Mouse (Mus musculus): ENCODE results near the gene Cisd3. TPM values are rescaled to one million over a fixed set of nuclear protein-coding genes. Genes with fewer than 3 reads are reported as not detected.

Gene Cisd3
- polyA plus RNA-seq, 1 experiment from 2014 or later = 120 TPM

- Histone ChIP-seq H3K9me3 (ENCODE audit: control insufficient read depth, low read length) (no peaks in the 10 kb centered on the region), H3K36me3 (ENCODE audit: control insufficient read depth, insufficient read depth, low read length) (peaks cover 23% of the 10 kb centered on the region), H3K27ac (ENCODE audit: low read length) (no peak overlapping the region), H3K27me3 (replicated peaks; ENCODE audit: control insufficient read depth, insufficient read depth, low read length) (no peaks in the 10 kb centered on the region), H3K4me2 (ENCODE audit: low read depth, low read length) (no peak overlapping the region), H3K9ac (ENCODE audit: low read depth, low read length) (no peak overlapping the region), H3K4me1 (ENCODE audit: control insufficient read depth, insufficient read depth, low read length) (no peaks in the 10 kb centered on the region), H3K4me3 (ENCODE audit: low read length) (no peak overlapping the region)
- ATAC-seq = no peak
- 87% methylated on average over 8 of the region's 8 CpGs for WGBS
These were observed 28.3 kb downstream of the Cisd3 start for GRCm38 (mm10) chr11:97713896-97714295.

- no peak for ATAC-seq
- WGBS = 95% methylated on average over 3 of the region's 3 CpGs
- Histone ChIP-seq H3K9me3 (ENCODE audit: control insufficient read depth, low read length) (no peaks in the 10 kb centered on the region), H3K4me3 (ENCODE audit: low read length) (no peak overlapping the region), H3K4me1 (ENCODE audit: control insufficient read depth, insufficient read depth, low read length) (no peaks in the 10 kb centered on the region), H3K36me3 (ENCODE audit: control insufficient read depth, insufficient read depth, low read length) (peaks cover 27% of the 10 kb centered on the region), H3K4me2 (ENCODE audit: low read depth, low read length) (no peak overlapping the region), H3K27ac (ENCODE audit: low read length) (no peak overlapping the region), H3K9ac (ENCODE audit: low read depth, low read length) (no peak overlapping the region), H3K27me3 (replicated peaks; ENCODE audit: control insufficient read depth, insufficient read depth, low read length) (no peaks in the 10 kb centered on the region)
These were observed 28.7 kb downstream of the Cisd3 start for GRCm38 (mm10) chr11:97714356-97714755.

DNA sequence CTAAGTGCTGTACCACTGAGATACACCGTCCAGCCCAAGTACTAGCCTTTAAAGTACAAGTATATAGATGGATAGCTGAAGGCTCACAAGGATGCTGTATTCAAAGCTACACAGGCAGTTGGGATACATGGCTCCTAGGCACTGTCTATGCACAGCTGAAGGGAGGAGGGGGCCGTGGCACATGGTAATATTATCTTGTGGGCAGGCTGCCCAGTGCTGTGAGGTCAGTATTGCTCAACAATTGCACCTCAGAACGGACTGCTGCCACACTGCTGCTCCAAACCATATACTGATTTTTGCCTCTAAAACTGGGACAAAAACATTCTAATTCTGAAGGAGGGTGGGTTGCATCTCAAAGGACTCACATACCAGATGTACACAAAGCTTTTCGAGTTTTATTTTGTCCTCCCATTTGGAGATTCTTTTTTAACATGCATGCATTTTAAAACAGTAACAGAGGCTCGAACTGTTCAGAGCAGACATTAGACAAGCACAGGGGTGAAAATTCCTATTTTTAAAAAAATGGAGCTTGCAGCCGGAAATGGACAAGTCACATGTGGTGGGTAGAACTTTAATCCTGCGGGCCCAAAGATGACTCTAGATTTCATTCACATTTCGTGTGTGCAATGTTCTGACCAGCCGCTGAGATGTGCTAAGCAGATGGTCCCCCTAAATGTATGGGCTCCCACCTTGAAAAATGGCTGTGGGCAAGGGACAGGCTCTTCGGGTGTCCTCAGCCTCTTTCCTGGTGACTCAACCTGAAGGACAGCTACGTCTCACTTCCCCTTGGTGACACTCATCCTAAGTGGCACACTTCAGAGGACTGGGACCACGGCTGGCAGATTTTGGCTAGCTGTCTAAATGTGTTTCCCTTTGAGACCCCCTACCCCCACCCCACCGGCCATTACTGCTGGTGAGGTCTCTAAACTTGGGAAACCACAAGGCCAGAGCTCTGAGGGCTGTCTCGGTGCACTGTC lies 29.4 kb downstream of the Cisd3 start:
- Histone ChIP-seq H3K4me1 (ENCODE audit: control insufficient read depth, insufficient read depth, low read length) (no peaks in the 10 kb centered on the region), H3K36me3 (ENCODE audit: control insufficient read depth, insufficient read depth, low read length) (peaks cover 29% of the 10 kb centered on the region), H3K4me3 (ENCODE audit: low read length) (no peak overlapping the region), H3K9me3 (ENCODE audit: control insufficient read depth, low read length) (no peaks in the 10 kb centered on the region), H3K27me3 (replicated peaks; ENCODE audit: control insufficient read depth, insufficient read depth, low read length) (no peaks in the 10 kb centered on the region), H3K4me2 (ENCODE audit: low read depth, low read length) (no peak overlapping the region), H3K9ac (ENCODE audit: low read depth, low read length) (no peak overlapping the region), H3K27ac (ENCODE audit: low read length) (no peak overlapping the region)
- WGBS = 87% methylated on average over 14 of the region's 14 CpGs
- no peak for ATAC-seq

DNA sequence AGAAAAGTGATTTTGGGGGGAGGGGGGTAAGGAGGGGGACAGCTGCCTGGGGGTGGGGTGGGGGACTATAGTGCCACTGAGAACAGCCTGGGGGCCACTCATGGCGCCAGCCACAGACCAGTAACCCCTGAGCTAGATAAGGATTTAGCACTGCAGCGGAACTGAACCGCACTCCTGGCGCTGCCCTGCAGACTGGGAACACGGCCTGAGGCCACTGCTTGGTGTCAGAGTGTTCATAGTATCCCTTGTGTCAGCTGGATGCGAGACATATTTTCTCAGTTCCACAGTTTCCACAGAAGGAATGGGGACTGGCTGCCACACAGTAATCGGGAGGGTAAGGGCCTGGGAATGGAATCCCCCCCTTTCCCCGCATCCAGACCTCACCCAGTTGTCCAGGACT lies 30.4 kb downstream of the Cisd3 start:
- Histone ChIP-seq H3K4me1 (ENCODE audit: control insufficient read depth, insufficient read depth, low read length) (no peaks in the 10 kb centered on the region), H3K4me3 (ENCODE audit: low read length) (no peak overlapping the region), H3K27ac (ENCODE audit: low read length) (no peak overlapping the region), H3K9me3 (ENCODE audit: control insufficient read depth, low read length) (no peaks in the 10 kb centered on the region), H3K9ac (ENCODE audit: low read depth, low read length) (no peak overlapping the region), H3K36me3 (ENCODE audit: control insufficient read depth, insufficient read depth, low read length) (peaks cover 29% of the 10 kb centered on the region), H3K27me3 (replicated peaks; ENCODE audit: control insufficient read depth, insufficient read depth, low read length) (no peaks in the 10 kb centered on the region), H3K4me2 (ENCODE audit: low read depth, low read length) (no peak overlapping the region)
- no peak for ATAC-seq
- WGBS = 90% methylated on average over 8 of the region's 8 CpGs

- no peak overlapping the region for H3K4me3 ChIP-seq (ENCODE audit: low read length)
- H3K9ac ChIP-seq (ENCODE audit: low read depth, low read length) = no peak overlapping the region
- no peaks in the 10 kb centered on the region for H3K9me3 ChIP-seq (ENCODE audit: control insufficient read depth, low read length)
- H3K36me3 ChIP-seq (ENCODE audit: control insufficient read depth, insufficient read depth, low read length) = peaks cover 39% of the 10 kb centered on the region
- no peak overlapping the region for H3K27ac ChIP-seq (ENCODE audit: low read length)
- H3K4me2 ChIP-seq (ENCODE audit: low read depth, low read length) = no peak overlapping the region
- ATAC-seq = no peak
- 84% methylated on average over 26 of the region's 26 CpGs for WGBS
- no peaks in the 10 kb centered on the region for H3K4me1 ChIP-seq (ENCODE audit: control insufficient read depth, insufficient read depth, low read length)
- no peaks in the 10 kb centered on the region for H3K27me3 ChIP-seq (replicated peaks; ENCODE audit: control insufficient read depth, insufficient read depth, low read length)
These were observed 32.0 kb downstream of the Cisd3 start for GRCm38 (mm10) chr11:97717369-97718280.

DNA sequence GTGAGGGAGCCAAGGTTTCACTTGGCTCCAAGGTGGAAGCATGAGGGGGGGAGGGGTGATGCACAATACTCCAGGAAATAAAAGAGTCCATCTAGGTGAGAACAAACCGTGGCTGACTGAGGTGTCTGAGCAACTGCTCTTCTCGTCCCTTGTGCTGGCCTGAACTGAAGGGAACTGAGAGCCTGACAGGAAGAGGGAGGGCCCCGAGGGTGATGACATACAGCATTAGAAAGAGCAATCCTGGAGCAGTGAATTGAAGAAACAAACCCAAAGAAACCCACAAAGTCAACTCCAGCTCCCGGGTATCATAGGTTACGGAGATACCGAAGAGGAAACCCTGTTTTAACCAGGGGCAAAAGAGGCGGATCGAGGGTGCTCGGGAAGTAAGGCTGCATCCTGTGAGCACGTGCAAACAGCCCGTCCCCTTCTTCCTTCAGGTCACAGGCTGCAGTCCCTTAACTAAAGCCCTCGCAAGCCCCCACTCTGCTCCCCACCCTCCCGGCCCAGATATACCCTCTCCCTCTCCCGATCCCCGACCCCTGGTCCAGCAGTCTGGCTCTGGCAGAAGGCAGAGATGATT lies 32.7 kb downstream of the Cisd3 start:
- ATAC-seq = no peak
- peaks cover 37% of the 10 kb centered on the region for H3K36me3 ChIP-seq (ENCODE audit: control insufficient read depth, insufficient read depth, low read length)
- WGBS = 81% methylated on average over 15 of the region's 15 CpGs
- H3K4me3 ChIP-seq (ENCODE audit: low read length) = no peak overlapping the region
- H3K27me3 ChIP-seq (replicated peaks; ENCODE audit: control insufficient read depth, insufficient read depth, low read length) = no peaks in the 10 kb centered on the region
- no peak overlapping the region for H3K9ac ChIP-seq (ENCODE audit: low read depth, low read length)
- H3K4me1 ChIP-seq (ENCODE audit: control insufficient read depth, insufficient read depth, low read length) = no peaks in the 10 kb centered on the region
- H3K27ac ChIP-seq (ENCODE audit: low read length) = no peak overlapping the region
- no peaks in the 10 kb centered on the region for H3K9me3 ChIP-seq (ENCODE audit: control insufficient read depth, low read length)
- no peak overlapping the region for H3K4me2 ChIP-seq (ENCODE audit: low read depth, low read length)

DNA sequence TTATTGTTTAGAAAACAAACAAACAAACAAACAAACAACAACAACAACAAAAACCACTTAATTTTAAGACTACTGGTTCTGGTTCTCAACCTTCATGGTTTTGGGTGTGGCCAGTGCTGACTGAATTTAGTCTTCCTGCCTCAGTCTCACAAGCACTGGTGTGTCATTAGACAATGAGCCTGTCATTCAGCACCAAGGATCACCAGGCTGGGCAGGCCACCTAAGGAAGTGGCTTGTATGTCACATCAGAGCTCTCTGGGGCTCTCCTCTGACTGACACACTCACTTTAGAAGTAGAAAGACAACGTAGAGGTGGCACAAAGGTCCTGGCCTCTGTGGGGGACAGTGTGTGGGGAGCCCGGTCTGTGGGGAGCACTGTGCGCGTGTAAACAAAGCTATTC lies 33.4 kb downstream of the Cisd3 start:
- H3K4me1 ChIP-seq (ENCODE audit: control insufficient read depth, insufficient read depth, low read length) = no peaks in the 10 kb centered on the region
- no peak for ATAC-seq
- H3K9me3 ChIP-seq (ENCODE audit: control insufficient read depth, low read length) = no peaks in the 10 kb centered on the region
- no peak overlapping the region for H3K4me2 ChIP-seq (ENCODE audit: low read depth, low read length)
- H3K27me3 ChIP-seq (replicated peaks; ENCODE audit: control insufficient read depth, insufficient read depth, low read length) = no peaks in the 10 kb centered on the region
- no peak overlapping the region for H3K27ac ChIP-seq (ENCODE audit: low read length)
- H3K9ac ChIP-seq (ENCODE audit: low read depth, low read length) = no peak overlapping the region
- 89% methylated on average over 4 of the region's 4 CpGs for WGBS
- H3K36me3 ChIP-seq (ENCODE audit: control insufficient read depth, insufficient read depth, low read length) = peaks cover 32% of the 10 kb centered on the region
- H3K4me3 ChIP-seq (ENCODE audit: low read length) = no peak overlapping the region

DNA sequence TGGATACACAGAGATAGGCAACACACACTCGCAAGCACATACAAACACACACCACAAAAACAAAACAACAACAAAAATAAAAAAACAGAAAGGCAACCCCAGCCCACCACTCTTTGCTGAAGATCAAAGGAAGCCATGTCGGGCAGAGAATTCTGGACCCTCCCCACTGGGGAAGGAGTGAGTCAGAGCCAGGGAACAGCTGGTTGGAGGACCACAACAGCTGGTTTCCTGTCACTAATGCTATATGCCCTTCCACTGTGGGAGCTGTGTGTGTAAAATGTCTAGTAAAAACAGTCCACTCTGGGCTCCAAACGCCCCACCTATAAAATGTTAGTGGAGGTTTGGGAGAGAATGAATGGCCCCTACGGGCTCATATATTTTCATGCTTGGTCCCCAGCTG lies 35.7 kb downstream of the Cisd3 start:
- Histone ChIP-seq H3K9me3 (ENCODE audit: control insufficient read depth, low read length) (no peaks in the 10 kb centered on the region), H3K27ac (ENCODE audit: low read length) (no peak overlapping the region), H3K9ac (ENCODE audit: low read depth, low read length) (no peak overlapping the region), H3K4me2 (ENCODE audit: low read depth, low read length) (no peak overlapping the region), H3K4me1 (ENCODE audit: control insufficient read depth, insufficient read depth, low read length) (no peaks in the 10 kb centered on the region), H3K4me3 (ENCODE audit: low read length) (no peak overlapping the region), H3K27me3 (replicated peaks; ENCODE audit: control insufficient read depth, insufficient read depth, low read length) (no peaks in the 10 kb centered on the region), H3K36me3 (ENCODE audit: control insufficient read depth, insufficient read depth, low read length) (peaks cover 28% of the 10 kb centered on the region)
- WGBS = 94% methylated on average over 4 of the region's 4 CpGs
- ATAC-seq = no peak

- H3K9me3 ChIP-seq (ENCODE audit: control insufficient read depth, low read length) = no peaks in the 10 kb centered on the region
- H3K4me2 ChIP-seq (ENCODE audit: low read depth, low read length) = no peak overlapping the region
- ATAC-seq = peak; percentile 46; the same call in 1 of the 2 replicates
- no peaks in the 10 kb centered on the region for H3K27me3 ChIP-seq (replicated peaks; ENCODE audit: control insufficient read depth, insufficient read depth, low read length)
- H3K36me3 ChIP-seq (ENCODE audit: control insufficient read depth, insufficient read depth, low read length) = peaks cover 27% of the 10 kb centered on the region
- H3K4me3 ChIP-seq (ENCODE audit: low read length) = no peak overlapping the region
- no peak overlapping the region for H3K9ac ChIP-seq (ENCODE audit: low read depth, low read length)
- 77% methylated on average over 7 of the region's 7 CpGs for WGBS
- H3K4me1 ChIP-seq (ENCODE audit: control insufficient read depth, insufficient read depth, low read length) = no peaks in the 10 kb centered on the region
- no peak overlapping the region for H3K27ac ChIP-seq (ENCODE audit: low read length)
These were observed 38.1 kb downstream of the Cisd3 start for GRCm38 (mm10) chr11:97723709-97724108.

Measured in intestine, embryonic 16.5 days (tissue).